Mouse (Mus musculus) cerebellum, postnatal 36 days (tissue): Measurements from ENCODE around the gene Rims4.

Source experiments
- DNase-seq, 2 experiments: peaks; one replicate each; pipeline ENCODE4 v3.0.0; 2021 to 2022; ENCODE audit warnings: mixed read lengths in 2 of 2

Rims4 gene

DNA sequence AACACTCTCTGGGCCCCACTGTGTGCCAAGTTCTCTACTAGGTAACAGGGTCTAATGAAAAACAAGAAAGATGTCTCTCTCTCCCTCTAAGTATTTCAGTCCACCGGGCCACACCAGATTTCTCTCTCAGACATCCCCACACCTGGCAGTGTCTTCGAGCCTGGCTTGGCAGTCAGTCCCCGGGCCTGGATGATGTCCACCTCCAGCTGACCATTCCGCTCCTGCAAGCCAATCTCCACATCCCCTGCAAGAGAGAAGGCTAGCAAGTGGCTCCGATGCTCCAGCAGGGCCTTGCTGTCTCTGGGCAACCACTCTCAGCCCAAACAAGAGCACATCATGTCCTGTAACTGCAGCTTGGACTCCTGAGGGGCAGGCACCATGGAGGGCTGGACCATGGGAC is 53.2 kb downstream of the Rims4 start:
- DNase-seq: peak; percentile 57 to 65

DNA sequence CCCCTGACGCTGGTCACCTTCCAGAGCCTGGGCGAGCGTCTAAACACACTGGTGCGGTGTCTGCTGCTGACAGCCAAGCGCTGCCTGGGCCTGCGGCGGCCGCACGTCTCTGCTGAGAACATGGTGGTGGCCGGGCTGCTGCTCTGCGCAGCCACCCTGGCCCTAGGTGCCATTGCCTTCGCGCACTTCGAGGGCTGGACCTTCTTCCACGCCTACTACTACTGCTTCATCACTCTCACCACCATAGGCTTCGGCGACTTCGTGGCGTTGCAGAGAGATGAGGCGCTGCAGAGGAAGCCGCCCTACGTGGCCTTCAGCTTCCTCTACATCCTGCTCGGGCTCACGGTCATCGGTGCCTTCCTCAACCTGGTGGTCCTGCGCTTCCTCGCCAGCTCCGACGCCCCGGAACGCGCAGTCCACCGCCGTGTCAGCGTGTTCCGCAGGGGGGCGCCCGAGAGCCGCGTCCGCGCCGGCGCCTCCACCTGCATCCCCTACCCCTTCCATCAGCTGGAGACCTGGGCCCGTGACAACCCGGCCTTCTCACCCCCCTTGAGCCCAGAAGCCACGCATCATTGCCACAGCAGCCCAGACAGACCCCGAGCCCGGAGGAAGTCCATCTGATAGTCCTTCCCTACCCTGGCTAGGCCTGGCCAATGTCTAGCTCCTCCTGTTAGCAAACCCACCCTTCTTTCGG is 60.1 kb downstream of the Rims4 start:
- peak; percentile 68 to 73 for DNase-seq

DNA sequence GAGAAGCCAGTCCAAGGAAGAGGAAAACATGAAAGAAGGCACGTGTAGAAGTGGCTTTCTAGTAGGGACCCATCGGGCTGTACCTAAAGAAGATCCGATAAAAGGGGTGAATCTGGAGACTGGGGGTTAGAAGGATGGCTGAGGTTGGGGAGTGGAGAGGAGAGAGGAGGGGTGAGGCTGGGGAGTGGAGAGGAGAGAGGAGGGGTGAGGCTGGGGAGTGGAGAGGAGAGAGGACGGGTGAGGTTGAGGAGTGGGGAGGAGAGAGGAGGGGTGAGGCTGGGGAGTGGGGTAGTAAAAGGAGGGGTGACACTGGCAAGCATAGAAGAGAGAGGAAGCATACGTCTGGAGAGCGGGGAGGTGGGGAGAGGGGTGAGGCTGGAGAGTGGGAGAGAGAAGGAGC is 61.2 kb downstream of the Rims4 start:
- DNase-seq: no peak

DNA sequence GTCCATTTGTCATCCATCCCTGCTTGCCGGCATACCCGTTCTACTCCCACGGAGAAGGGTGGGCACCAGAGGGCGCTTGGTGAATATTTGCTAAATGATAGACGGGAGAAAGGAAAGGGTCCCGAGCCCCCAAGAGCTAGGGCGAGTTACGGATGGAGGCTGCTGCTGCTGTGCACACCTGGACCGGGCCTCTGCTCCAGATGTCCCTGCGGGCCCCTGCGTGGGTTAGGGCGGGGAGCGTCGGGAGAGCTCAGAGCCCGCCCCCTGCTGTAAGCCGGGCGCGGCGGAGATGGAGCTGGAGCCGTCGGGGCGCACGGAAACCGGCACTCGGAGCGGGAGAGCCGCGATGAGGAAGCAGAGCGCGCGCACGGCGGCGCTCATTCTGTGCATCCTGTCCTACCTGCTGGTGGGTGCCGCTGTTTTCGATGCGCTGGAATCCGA is 65.0 kb downstream of the Rims4 start, which contains the start of gene Kcnk15:
TSS of gene Kcnk15 (plus strand) at position 191 of the 441 bp plus-strand sequence.
- DNase-seq: peak in 1 of 2 experiments; percentile 45

DNA sequence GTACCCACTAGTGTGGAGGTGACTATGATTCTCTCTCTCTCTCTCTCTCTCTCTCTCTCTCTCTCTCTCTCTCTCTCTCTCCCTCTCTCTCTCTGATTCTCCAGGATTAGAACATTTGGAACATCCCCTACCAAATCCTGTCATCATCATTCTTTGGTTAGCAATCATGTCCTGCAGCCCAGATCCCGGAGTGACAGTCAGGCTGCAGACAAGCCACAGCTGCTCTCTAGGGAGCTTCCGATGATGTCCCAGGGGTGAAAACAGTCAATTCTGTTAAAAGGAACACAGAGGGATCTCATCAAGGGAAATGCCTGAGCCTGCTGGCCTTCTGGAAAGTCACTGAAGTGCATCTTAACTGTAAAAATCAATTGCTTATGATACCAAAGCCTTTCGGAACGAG is 76.4 kb downstream of the Rims4 start:
- DNase-seq: no peak

DNA sequence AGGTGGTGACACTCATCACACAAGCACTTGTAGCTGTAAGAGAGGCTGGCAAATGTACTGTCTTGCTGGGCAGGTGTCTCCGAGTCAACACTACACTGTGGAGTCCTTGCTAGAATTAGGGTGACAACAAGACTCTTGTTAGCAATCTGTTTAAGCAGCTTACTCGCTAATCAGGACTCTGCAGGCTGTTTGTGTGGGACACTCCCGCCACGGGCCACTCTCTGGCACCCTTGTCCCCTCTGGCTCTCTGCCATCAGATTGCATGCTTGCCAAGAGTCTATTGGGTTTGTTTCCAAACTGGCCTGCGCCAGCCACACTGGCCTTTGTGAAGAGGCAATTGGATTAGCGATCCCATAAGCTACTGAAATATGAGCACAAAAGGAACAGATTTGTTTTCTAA is 79.0 kb downstream of the Rims4 start:
- DNase-seq: peak; percentile 83 to 85

DNA sequence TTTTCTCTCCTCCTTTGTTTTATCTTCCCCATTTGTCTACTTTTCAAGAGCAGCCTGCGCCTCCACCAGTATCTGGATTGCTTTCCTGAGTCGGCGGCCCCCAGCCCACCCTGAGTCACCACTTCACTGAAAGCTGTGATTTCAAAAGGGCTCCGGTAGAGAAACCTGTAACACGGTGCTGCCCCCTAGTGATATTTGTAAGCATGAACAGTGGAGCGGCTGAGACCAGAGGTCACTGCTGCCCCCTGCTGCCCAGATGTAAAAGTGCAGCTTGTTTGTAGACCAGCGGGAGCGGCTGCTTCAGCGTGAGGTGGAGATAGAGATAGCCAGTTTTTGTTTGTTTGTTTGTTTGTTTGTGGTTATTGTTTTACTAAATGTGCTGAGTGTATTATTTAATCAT is 80.4 kb downstream of the Rims4 start:
- DNase-seq: peak; percentile 84 to 86

DNA sequence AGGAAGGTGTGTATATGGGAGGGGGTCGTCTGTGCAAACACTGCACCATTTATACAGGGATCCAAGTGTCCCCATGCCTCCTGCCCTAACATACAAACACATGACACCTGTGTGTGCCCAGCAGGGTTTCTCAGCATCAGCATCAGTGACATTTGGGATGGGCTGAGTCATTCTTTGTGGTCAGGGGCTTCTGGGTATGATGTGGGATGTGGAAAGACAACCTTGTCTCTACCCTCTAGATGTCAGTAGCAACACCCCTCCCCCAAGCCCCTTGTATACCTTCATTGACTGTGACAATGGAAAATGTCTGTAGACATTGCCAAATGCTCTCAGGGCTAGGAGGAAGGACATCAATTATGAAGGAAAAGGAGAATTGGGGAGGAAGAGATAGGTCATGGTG is 87.3 kb downstream of the Rims4 start:
- no peak for DNase-seq

DNA sequence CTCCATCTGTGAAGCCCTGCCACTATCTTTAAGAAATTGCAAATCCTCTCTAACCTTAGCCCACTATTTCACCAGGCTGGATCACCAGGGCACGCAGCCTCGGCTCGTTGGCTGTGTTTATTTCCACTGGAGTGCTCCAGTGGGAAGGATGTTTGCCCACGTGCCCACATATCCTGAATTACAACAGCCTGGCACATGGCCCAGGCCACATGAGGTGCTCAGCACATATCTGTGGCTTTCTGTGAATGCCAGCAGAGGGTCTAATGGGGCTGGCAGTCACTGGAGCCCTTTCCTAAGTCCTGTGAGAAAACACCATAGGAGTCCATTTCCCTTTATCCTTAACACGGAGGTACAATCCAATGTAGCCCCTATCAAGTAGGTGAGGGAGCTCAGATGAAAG is 92.0 kb downstream of the Rims4 start:
- DNase-seq: no peak

DNA sequence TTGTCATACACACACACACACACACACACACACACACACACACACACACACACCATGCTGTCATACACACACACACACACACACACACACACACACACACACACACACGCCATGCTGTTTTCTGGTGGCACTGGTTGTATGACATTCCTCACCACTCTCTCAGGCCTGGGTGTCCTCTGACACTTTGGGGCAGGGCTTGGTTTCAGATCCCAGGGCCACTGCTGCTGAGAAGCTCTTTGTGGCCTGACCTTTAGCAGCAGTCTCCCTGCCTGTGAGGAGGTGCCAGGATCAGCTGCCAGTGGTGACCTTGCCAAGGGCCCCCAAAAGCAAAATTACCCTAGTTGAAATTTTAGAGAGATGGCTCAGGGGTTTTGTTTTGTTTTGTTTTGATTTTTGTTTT is 92.6 kb downstream of the Rims4 start:
- DNase-seq: no peak

DNA sequence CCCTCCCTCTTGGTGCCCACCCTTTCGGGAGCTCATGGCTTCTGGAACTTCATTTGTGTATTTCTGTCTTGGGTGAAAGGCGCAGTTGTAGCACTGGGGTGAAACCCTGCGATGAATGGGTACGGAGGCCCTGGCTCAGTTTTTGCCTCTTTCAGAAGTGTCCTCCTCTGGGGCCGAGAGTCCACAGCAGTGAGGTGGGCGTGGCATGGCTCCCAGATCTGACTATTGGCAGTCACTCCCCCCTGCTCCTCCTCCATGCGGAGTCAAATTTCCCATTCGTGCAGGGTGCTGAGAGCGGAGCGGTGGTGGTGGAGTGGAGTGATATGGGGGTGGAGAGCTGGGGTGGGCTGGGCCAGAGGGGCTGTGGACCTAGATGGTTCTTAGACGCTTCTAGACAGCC is 94.7 kb downstream of the Rims4 start:
- no peak for DNase-seq

DNA sequence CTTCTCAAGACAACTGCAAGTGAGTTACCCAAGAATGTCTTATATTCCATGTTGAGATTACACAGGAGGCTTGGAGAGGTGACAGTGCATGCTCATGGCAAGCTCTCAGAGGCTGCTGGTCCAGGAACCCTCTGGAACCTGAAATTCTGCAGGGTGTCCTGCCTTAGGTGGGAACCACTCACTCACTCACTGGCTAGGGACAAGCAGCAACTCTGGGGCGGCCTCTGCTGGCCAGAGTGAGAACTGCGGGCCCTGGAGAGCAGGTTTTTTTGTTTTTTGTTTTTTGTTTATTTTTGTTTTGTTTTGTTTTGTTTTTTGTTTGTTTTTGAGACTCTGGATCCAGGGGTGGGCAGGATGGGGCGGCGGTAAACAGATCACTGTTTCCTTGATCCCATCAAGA is 95.2 kb downstream of the Rims4 start:
- DNase-seq: peak; percentile 71 to 73

DNA sequence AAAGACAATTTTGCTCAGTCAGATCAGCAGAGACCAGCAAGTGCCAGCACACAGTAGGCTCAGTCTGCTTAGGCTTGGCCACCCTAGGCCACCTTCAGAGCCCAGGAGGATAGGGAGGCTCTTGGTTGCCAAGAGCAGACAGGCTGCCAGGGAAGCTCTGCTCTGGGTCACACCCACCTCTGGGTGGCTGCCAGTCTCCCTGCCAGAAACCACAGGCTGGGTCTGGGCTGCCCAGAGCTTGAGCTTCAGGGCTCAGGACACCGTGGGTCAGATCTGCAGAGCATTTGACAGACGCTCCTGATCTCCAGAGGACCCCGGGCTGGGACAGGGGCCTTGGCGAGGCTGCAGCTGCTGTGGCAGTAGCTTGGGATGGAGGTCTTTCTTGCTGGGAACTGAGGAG is 97.9 kb downstream of the Rims4 start, which contains the start of gene Ccn5:
TSS of gene Ccn5 (plus strand) at position 255 of the 400 bp plus-strand sequence.
- DNase-seq: peak; percentile 87 to 91

DNA sequence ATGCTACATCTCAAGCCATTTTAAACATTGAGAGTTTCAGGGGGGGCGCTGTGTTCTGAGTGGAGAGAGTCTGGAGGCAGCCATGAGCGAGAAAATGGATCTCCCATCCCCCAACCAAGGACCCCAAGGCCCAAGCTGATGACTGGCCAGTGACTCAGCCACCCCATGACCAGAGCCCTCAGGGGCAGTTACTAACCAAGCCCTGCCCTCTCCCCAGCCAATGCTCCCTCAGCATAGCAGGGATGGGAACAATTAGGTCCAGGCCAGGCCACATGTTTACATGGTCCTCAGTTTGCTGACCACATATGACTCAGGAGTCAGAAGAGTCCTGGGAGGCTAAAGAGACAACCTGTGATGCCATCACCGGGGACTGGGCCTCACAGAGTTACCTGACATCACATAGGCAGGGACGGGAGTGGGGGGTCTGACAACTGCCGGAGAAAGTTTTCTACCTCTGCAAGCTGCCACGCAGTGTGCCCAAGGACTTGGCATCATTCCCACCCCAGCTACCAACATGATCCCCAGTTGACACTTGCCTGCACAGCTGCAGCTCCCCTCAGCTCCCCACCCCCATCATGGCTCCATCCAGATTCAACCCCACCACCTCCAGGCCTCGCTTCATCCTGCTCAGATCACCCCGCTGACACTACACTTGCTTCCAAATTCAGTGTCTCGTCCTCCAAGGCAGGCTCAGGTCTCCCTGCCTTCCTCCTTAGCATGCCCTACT is 103.6 kb downstream of the Rims4 start:
- DNase-seq: no peak

DNA sequence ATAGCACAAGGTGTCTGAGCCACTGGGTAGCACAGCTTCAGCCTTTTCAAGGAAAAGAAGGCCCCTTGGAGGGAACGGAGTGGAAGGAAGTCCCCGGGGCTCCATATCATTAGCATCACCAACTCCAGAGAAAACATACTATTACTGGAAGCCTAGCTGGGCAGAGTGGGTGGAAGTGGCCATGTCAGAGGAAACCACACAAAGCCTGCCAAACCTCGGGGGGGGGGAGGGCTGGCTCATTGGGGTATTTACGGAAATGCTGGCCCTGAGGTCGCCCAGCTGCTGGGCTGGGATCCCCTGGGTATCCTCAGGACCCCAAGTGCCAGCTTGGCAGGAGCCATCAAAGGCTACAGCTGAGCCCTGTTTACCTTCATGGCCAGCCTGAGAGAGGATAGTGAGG is 105.4 kb downstream of the Rims4 start:
- no peak for DNase-seq
